Mouse (Mus musculus) forebrain, postnatal 0 days (tissue): ENCODE measurements around the gene Iqschfp. TPM values are rescaled to one million over a fixed set of nuclear protein-coding genes. Genes with fewer than 3 reads are reported as not detected.

ENCODE experiments used
- ATAC-seq: fragments of 200-750 bp; cut with Nextera tagmentation; 2 replicates; pipeline ENCODE4 v1.8.0; 2017; ENCODE audit warnings: mild to moderate bottlenecking, moderate library complexity
- DNase-seq: peaks from one replicate; pipeline ENCODE4 v3.0.0-alpha.2; 2015
- H3K27ac ChIP-seq: fragments of 300-500 bp; sonication (generic); 2 replicates; pipeline ENCODE4 v1.5.1; 2014; ENCODE audit warnings: low read depth, mild to moderate bottlenecking, antibody characterized with exemption, low read length, moderate library complexity, mixed read lengths
- H3K27me3 ChIP-seq: fragments of 300-500 bp; sonication (generic); 2 replicates; pipeline ENCODE4 v1.6.1; 2014; ENCODE audit warnings: mild to moderate bottlenecking, low read length, mixed read lengths; ENCODE audit not compliant: insufficient read depth
- H3K36me3 ChIP-seq: fragments of 300-500 bp; sonication (generic); 2 replicates; pipeline ENCODE4 v1.6.1; 2014; ENCODE audit warnings: mild to moderate bottlenecking, moderate library complexity; ENCODE audit not compliant: insufficient read depth
- H3K4me1 ChIP-seq: fragments of 300-500 bp; sonication (generic); 2 replicates; pipeline ENCODE4 v1.6.1; 2014; ENCODE audit warnings: antibody characterized with exemption; ENCODE audit not compliant: insufficient read depth
- H3K4me2 ChIP-seq: fragments of 300-500 bp; sonication (generic); 2 replicates; pipeline ENCODE4 v1.6.1; 2014; ENCODE audit warnings: low read depth, mild to moderate bottlenecking, moderate library complexity
- H3K4me3 ChIP-seq: fragments of 300-500 bp; sonication (generic); 2 replicates; pipeline ENCODE4 v1.5.1; 2014; ENCODE audit warnings: low read depth, low read length, mixed read lengths
- H3K9ac ChIP-seq: fragments of 300-500 bp; sonication (generic); 2 replicates; pipeline ENCODE4 v1.6.1; 2014; ENCODE audit warnings: mild to moderate bottlenecking
- H3K9me3 ChIP-seq: fragments of 300-500 bp; sonication (generic); 2 replicates; pipeline ENCODE4 v1.6.1; 2016; ENCODE audit warnings: low read length
- CTCF ChIP-seq: sonication (generic); IDR thresholded peaks from 2 replicates; pipeline ENCODE4 v1.5.1; 2016; ENCODE audit warnings: antibody characterized with exemption, control low read depth, low read depth
- WGBS: fragments of 180-500 bp; shearing (Covaris S2); extraction: QIAGEN DNeasy Blood & Tissue Kit; methylation state at CpG from one replicate; pipeline ENCODE4 v1.1.7; 2014; 5-methylcytosine and 5-hydroxymethylcytosine counted together
- polyA plus RNA-seq: library from polyadenylated mRNA; unstranded; fragments of >200 nt; fragmentation: Nextera tagmentation; extraction: Ambion mirVana; gene quantifications from 2 replicates; pipeline ENCODE4 v1.2.1, GENCODE M21; 2015
- total RNA-seq: library from RNA; depleted of rRNA; stranded (reverse); fragments of >200 nt; gene quantifications from 2 replicates; pipeline ENCODE4 v1.2.3, GENCODE M21; 2014

Gene Iqschfp
- total and polyA plus RNA-seq, 2 experiments from 2014 or later, result 6.6 to 8.8 TPM

- ATAC-seq (no peak), DNase-seq (no peak)
- no peak overlapping the region for H3K4me2 ChIP-seq
- no peaks in the 10 kb centered on the region for H3K27me3 ChIP-seq
- no peak overlapping the region for H3K4me3 ChIP-seq
- WGBS, result 82% methylated on average over 3 of the region's 3 CpGs
- no peaks in the 10 kb centered on the region for H3K9me3 ChIP-seq
- H3K27ac ChIP-seq, result no peak overlapping the region
- H3K9ac ChIP-seq, result no peak overlapping the region
- H3K4me1 ChIP-seq, result no peaks in the 10 kb centered on the region
- H3K36me3 ChIP-seq, result no peaks in the 10 kb centered on the region
- no peak for TF ChIP-seq CTCF
Measured at GRCm38 (mm10) chr3:68160760-68161159, 268.7 kb downstream of the Iqschfp start.

DNA sequence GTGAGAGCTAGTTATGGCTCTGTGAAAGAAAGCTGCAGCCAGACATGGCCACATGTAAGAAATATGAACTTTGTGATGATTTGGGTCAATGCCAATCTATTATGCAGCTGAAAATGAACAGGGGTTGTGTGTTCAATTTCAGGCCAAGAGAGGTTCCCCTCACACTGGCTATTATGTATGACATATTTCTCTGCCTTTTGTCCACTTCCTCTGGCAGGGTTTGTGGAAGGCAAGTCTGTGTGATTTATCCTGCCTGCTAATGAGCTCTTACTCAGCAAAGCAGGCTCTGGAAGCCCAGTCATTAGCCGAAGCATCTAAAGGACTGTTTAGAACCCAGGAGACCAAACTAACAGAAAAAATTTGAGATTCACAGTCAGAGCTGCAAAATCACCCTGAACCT, 286.2 kb downstream of the Iqschfp start:
- Histone ChIP-seq H3K27me3 (no peaks in the 10 kb centered on the region), H3K9me3 (no peaks in the 10 kb centered on the region), H3K4me2 (no peak overlapping the region), H3K4me3 (no peak overlapping the region), H3K36me3 (no peaks in the 10 kb centered on the region), H3K4me1 (no peaks in the 10 kb centered on the region), H3K27ac (no peak overlapping the region), H3K9ac (no peak overlapping the region)
- ATAC-seq, result 0 out of 2 replicates have a peak, but pooled peaks have one; percentile 20
- TF ChIP-seq CTCF, result no peak
- 21% methylated on average over 1 of the region's 1 CpGs for WGBS
- DNase-seq, result no peak

DNA sequence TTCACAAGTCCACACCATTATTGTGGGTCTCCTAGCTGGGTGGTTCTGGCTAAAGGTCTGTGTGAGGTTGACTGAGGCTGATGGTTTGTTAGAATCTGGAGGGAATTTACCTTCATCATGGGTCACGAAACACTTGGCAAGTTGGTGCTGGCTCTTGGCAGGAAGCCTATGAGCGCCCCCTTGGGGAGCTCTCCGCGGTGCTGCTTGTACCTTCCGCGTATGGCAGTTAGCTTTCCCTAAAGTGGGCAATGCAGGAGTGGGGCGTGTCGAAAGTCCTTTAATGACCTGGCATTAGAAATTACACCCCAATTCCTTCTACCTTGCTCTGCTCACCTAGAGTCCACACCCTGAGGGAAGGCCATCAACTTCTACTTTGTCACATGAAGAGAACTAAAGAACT, 295.4 kb downstream of the Iqschfp start:
- Histone ChIP-seq H3K9me3 (no peaks in the 10 kb centered on the region), H3K9ac (no peak overlapping the region), H3K4me3 (no peak overlapping the region), H3K4me1 (peaks cover 3% of the 10 kb centered on the region; the same call in 1 of the 2 replicates), H3K4me2 (no peak overlapping the region), H3K36me3 (no peaks in the 10 kb centered on the region), H3K27ac (no peak overlapping the region), H3K27me3 (no peaks in the 10 kb centered on the region)
- WGBS, result 67% methylated on average over 8 of the region's 8 CpGs
- no peak for ATAC-seq
- no peak for DNase-seq
- no peak for TF ChIP-seq CTCF

- no peak for TF ChIP-seq CTCF
- peaks cover 3% of the 10 kb centered on the region; the same call in 1 of the 2 replicates for H3K4me1 ChIP-seq
Measured at GRCm38 (mm10) chr3:68189100-68189499, 297.1 kb downstream of the Iqschfp start.

GRCm38 (mm10) chr3:68196933-68197332, 304.9 kb downstream of the Iqschfp start:
- no peaks in the 10 kb centered on the region for H3K9me3 ChIP-seq
- WGBS, result 58% methylated on average over 1 of the region's 1 CpGs
- H3K27me3 ChIP-seq, result no peaks in the 10 kb centered on the region
- H3K27ac ChIP-seq, result no peak overlapping the region
- no peak overlapping the region for H3K4me3 ChIP-seq
- H3K4me2 ChIP-seq, result no peak overlapping the region
- no peaks in the 10 kb centered on the region for H3K4me1 ChIP-seq
- DNase-seq (peak; percentile 46), ATAC-seq (peak; percentile 60)
- TF ChIP-seq CTCF, result no peak
- no peaks in the 10 kb centered on the region for H3K36me3 ChIP-seq
- H3K9ac ChIP-seq, result no peak overlapping the region

More at GRCm38 (mm10) chr3:68189100-68189499, 297.1 kb downstream of the Iqschfp start:
- H3K4me2 ChIP-seq, result no peak overlapping the region
- H3K9me3 ChIP-seq, result no peaks in the 10 kb centered on the region
- H3K9ac ChIP-seq, result no peak overlapping the region
- no peak overlapping the region for H3K27ac ChIP-seq
- ATAC-seq (0 out of 2 replicates have a peak, but pooled peaks have one; percentile 23), DNase-seq (no peak)
- no peaks in the 10 kb centered on the region for H3K36me3 ChIP-seq
- whole genome bisulfite sequencing, result 80% methylated on average over 2 of the region's 2 CpGs
- no peak overlapping the region for H3K4me3 ChIP-seq
- no peaks in the 10 kb centered on the region for H3K27me3 ChIP-seq

DNA sequence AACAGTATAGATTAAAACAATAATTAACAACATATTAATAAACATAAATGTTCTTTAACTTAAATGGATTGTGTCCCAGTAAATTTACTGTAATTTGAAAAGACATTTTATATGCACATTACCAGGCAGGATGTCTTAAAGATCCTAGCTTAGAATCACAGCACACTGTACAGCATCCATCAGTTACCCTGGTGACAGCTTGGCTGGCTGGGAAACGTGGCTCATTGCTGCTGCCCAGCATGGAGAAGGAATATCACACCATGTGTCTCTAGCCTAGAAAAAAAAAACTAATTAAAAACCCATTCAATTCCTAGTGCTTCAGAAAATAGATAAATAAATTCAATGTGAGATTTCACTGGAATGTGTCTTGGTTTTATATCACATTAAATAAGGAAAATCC, 309.2 kb downstream of the Iqschfp start:
- no peaks in the 10 kb centered on the region for H3K27me3 ChIP-seq
- H3K4me2 ChIP-seq, result no peak overlapping the region
- H3K36me3 ChIP-seq, result no peaks in the 10 kb centered on the region
- H3K9ac ChIP-seq, result no peak overlapping the region
- H3K4me1 ChIP-seq, result peaks cover 5% of the 10 kb centered on the region; the same call in 1 of the 2 replicates
- no peak for TF ChIP-seq CTCF
- no peak overlapping the region for H3K4me3 ChIP-seq
- DNase-seq (peak; percentile 62), ATAC-seq (peak; percentile 87)
- WGBS, result 3% methylated on average over 1 of the region's 1 CpGs
- no peak overlapping the region for H3K27ac ChIP-seq
- no peaks in the 10 kb centered on the region for H3K9me3 ChIP-seq

GRCm38 (mm10) chr3:68202162-68202902, 310.3 kb downstream of the Iqschfp start:
- Histone ChIP-seq H3K9me3 (no peaks in the 10 kb centered on the region), H3K4me1 (peaks cover 5% of the 10 kb centered on the region; the same call in 1 of the 2 replicates), H3K9ac (no peak overlapping the region), H3K4me3 (no peak overlapping the region), H3K36me3 (no peaks in the 10 kb centered on the region), H3K27me3 (no peaks in the 10 kb centered on the region), H3K27ac (no peak overlapping the region), H3K4me2 (no peak overlapping the region)
- TF ChIP-seq CTCF, result no peak
- DNase-seq (no peak), ATAC-seq (no peak)
- 21% methylated on average over 4 of the region's 4 CpGs for WGBS
